Mouse (Mus musculus) heart, postnatal 0 days (tissue): ENCODE data around the gene Mgat2. TPM values are rescaled to one million over a fixed set of nuclear protein-coding genes. Genes with fewer than 3 reads are reported as not detected.

Experiments used
- ATAC-seq: fragments of 200-750 bp; cut with Nextera tagmentation; 2 replicates; pipeline ENCODE4 v1.8.0; 2017; ENCODE audit warnings: low read depth, moderate number of reproducible peaks, moderate library complexity; ENCODE audit not compliant: insufficient read depth
- DNase-seq: peaks from one replicate; pipeline ENCODE4 v3.0.0-alpha.2; 2016; ENCODE audit warnings: low spot score
- H3K27ac ChIP-seq: fragments of 300-500 bp; sonication (generic); 2 replicates; pipeline ENCODE4 v1.5.1; 2014; ENCODE audit warnings: low read depth, mild to moderate bottlenecking
- H3K27me3 ChIP-seq: fragments of 300-500 bp; sonication (generic); 2 replicates; pipeline ENCODE4 v1.6.1; 2014; ENCODE audit warnings: low read length, mixed read lengths; ENCODE audit not compliant: control insufficient read depth, insufficient read depth
- H3K36me3 ChIP-seq: fragments of 300-500 bp; sonication (generic); replicated peaks from 2 replicates; pipeline ENCODE4 v1.6.1; 2014; ENCODE audit warnings: low read length, mixed read lengths; ENCODE audit not compliant: control insufficient read depth, insufficient read depth
- H3K4me1 ChIP-seq: fragments of 300-500 bp; sonication (generic); 2 replicates; pipeline ENCODE4 v1.6.1; 2014; ENCODE audit warnings: antibody characterized with exemption; ENCODE audit not compliant: control insufficient read depth, insufficient read depth
- H3K4me2 ChIP-seq: fragments of 300-500 bp; sonication (generic); 2 replicates; pipeline ENCODE4 v1.6.1; 2014; ENCODE audit warnings: low read depth, mild to moderate bottlenecking, low read length, moderate library complexity
- H3K4me3 ChIP-seq: fragments of 300-500 bp; sonication (generic); 2 replicates; pipeline ENCODE4 v1.5.1; 2014; ENCODE audit warnings: low read depth, low read length
- H3K9ac ChIP-seq: fragments of 300-500 bp; sonication (generic); replicated peaks from 2 replicates; pipeline ENCODE4 v1.6.1; 2014; ENCODE audit warnings: low read depth, low read length, mixed read lengths
- H3K9me3 ChIP-seq: fragments of 300-500 bp; sonication (generic); replicated peaks from 2 replicates; pipeline ENCODE4 v1.6.1; 2016; ENCODE audit warnings: low read length; ENCODE audit not compliant: control insufficient read depth
- CTCF ChIP-seq: IDR thresholded peaks from 2 replicates; pipeline ENCODE4 v1.5.1; 2016; ENCODE audit warnings: antibody characterized with exemption, control low read depth, low read depth
- EP300 ChIP-seq: IDR thresholded peaks from 2 replicates; pipeline ENCODE4 v1.6.1; 2016; ENCODE audit warnings: antibody characterized with exemption, low read depth
- WGBS: fragments of 180-500 bp; shearing (Covaris S2); extraction: QIAGEN DNeasy Blood & Tissue Kit; methylation state at CpG from one replicate; pipeline ENCODE4 v1.1.7; 2014; 5-methylcytosine and 5-hydroxymethylcytosine counted together
- polyA plus RNA-seq: library from polyadenylated mRNA; unstranded; fragments of >200 nt; fragmentation: Nextera tagmentation; extraction: Ambion mirVana; gene quantifications from 2 replicates; pipeline ENCODE4 v1.2.1, GENCODE M21; 2015
- total RNA-seq: library from RNA; depleted of rRNA; stranded (reverse); fragments of >200 nt; gene quantifications from 2 replicates; pipeline ENCODE4 v1.2.3, GENCODE M21; 2014; ENCODE audit warnings: low replicate concordance

Gene Mgat2
- total and polyA plus RNA-seq, 2 experiments from 2014 or later: 28.2 to 43.1 TPM

GRCm38 (mm10) chr12:69150049-69150448, 33.9 kb upstream of the Mgat2 start:
- ATAC-seq (no peak), DNase-seq (no peak)
- Histone ChIP-seq H3K4me1 (no peaks in the 10 kb centered on the region), H3K4me2 (no peak overlapping the region), H3K27me3 (no peaks in the 10 kb centered on the region), H3K9ac (no peak overlapping the region), H3K4me3 (no peak overlapping the region), H3K27ac (no peak overlapping the region), H3K36me3 (no peaks in the 10 kb centered on the region), H3K9me3 (no peaks in the 10 kb centered on the region)
- 77% methylated on average over 13 of the region's 13 CpGs for whole genome bisulfite sequencing
- TF ChIP-seq EP300 (no peak), CTCF (no peak)

DNA sequence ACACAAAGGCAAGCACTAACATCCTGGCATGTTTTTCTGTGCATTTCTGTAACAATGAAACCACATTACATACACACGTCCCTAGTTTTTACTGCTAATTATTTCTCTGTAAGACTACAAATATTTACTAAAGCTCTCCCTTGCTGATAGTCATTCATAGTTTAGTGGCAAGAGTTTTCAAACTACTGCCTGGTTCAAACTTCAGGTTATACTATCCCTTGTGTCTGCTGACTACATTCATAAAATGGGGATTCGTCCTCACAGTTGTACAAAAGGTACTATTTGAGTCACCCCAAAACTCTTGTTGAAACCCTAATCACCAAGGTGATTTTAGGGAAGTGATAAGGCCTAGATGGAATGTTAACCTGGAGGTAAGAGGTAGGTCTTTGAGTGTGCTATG, 28.0 kb upstream of the Mgat2 start:
- WGBS: 78% methylated on average over 2 of the region's 2 CpGs
- Histone ChIP-seq H3K36me3 (peaks cover 22% of the 10 kb centered on the region), H3K9me3 (no peaks in the 10 kb centered on the region), H3K4me3 (no peak overlapping the region), H3K27ac (no peak overlapping the region), H3K4me1 (peaks cover 8% of the 10 kb centered on the region), H3K27me3 (no peaks in the 10 kb centered on the region), H3K4me2 (no peak overlapping the region), H3K9ac (no peak overlapping the region)
- DNase-seq (no peak), ATAC-seq (no peak)
- no peak for TF ChIP-seq EP300
- no peak for TF ChIP-seq CTCF

GRCm38 (mm10) chr12:69156436-69156835, 27.5 kb upstream of the Mgat2 start:
- TF ChIP-seq EP300 (no peak), CTCF (no peak)
- DNase-seq (no peak), ATAC-seq (no peak)
- Histone ChIP-seq H3K9me3 (no peaks in the 10 kb centered on the region), H3K4me2 (no peak overlapping the region), H3K9ac (no peak overlapping the region), H3K4me3 (no peak overlapping the region), H3K27me3 (no peaks in the 10 kb centered on the region), H3K4me1 (peaks cover 8% of the 10 kb centered on the region), H3K27ac (no peak overlapping the region), H3K36me3 (peaks cover 22% of the 10 kb centered on the region)
- 74% methylated on average over 4 of the region's 4 CpGs for WGBS

GRCm38 (mm10) chr12:69157107-69157506, 26.9 kb upstream of the Mgat2 start:
- no peaks in the 10 kb centered on the region for H3K27me3 ChIP-seq
- no peak overlapping the region for H3K9ac ChIP-seq
- peaks cover 8% of the 10 kb centered on the region for H3K4me1 ChIP-seq
- no peak overlapping the region for H3K4me2 ChIP-seq
- H3K27ac ChIP-seq: no peak overlapping the region
- peaks cover 22% of the 10 kb centered on the region for H3K36me3 ChIP-seq
- DNase-seq (no peak), ATAC-seq (no peak)
- no peaks in the 10 kb centered on the region for H3K9me3 ChIP-seq
- 96% methylated on average over 2 of the region's 2 CpGs for WGBS
- no peak overlapping the region for H3K4me3 ChIP-seq
- TF ChIP-seq CTCF (no peak), EP300 (no peak)

DNA sequence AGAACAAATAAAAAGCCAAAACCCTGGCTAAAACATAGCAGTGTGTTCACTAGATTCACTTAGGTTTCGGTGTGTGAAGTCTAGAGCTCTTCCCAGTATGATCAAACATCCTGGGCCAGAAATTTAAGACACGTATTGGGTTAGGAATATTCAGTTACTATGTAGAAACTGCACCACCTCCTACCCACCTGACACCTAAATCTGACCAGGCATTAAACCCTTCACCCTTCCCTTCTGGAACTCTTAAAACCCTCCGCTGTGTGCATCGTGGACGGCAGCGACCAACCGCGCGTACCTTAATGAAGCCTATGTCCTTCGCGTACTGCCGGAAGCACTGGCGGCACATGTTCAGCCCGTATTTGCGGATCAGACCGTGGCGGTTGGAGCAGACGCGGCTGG, 25.6 kb upstream of the Mgat2 start:
- Histone ChIP-seq H3K9ac (peak overlapping the region; percentile 83), H3K4me3 (peak overlapping the region; percentile 72), H3K4me1 (peaks cover 8% of the 10 kb centered on the region), H3K9me3 (no peaks in the 10 kb centered on the region), H3K27ac (peak overlapping the region; percentile 94), H3K4me2 (peak overlapping the region; percentile 86), H3K27me3 (no peaks in the 10 kb centered on the region), H3K36me3 (peaks cover 22% of the 10 kb centered on the region)
- DNase-seq: peak; percentile 19
- TF ChIP-seq EP300: no peak
- under 1% methylated on average over 19 of the region's 19 CpGs for WGBS
- ATAC-seq: no peak; the same call in 1 of the 2 replicates
